Mouse (Mus musculus) mature B cell (primary cell): ENCODE measurements around the gene Axl.
"Not testable (repeated sequence)": the region's sequence is repeated elsewhere in the genome, so short reads cannot be mapped to it uniquely, and the experiment has no call there.

Experiments used
- in situ Hi-C: fragments of 300-500 bp; cut with MboI; formaldehyde crosslinking; loops from 2 replicates; pipeline ENCODE4 v1.14.3; 2019

Axl gene

GRCm38 (mm10) chr7:25754738-25755467 lies 33.6 kb downstream of the Axl start, which contains the start of gene Hnrnpul1:
Gene Hnrnpul1, minus strand, starts transcription at chr7:25754757.
- in situ Hi-C loops: loop anchor here (5.0 kb wide), 1 partner anchor 52 kb away; no protein-coding TSS in a partner anchor

GRCm38 (mm10) chr7:25754439-25754737 lies 34.1 kb downstream of the Axl start:
- in situ Hi-C loops: no loop called here

DNA sequence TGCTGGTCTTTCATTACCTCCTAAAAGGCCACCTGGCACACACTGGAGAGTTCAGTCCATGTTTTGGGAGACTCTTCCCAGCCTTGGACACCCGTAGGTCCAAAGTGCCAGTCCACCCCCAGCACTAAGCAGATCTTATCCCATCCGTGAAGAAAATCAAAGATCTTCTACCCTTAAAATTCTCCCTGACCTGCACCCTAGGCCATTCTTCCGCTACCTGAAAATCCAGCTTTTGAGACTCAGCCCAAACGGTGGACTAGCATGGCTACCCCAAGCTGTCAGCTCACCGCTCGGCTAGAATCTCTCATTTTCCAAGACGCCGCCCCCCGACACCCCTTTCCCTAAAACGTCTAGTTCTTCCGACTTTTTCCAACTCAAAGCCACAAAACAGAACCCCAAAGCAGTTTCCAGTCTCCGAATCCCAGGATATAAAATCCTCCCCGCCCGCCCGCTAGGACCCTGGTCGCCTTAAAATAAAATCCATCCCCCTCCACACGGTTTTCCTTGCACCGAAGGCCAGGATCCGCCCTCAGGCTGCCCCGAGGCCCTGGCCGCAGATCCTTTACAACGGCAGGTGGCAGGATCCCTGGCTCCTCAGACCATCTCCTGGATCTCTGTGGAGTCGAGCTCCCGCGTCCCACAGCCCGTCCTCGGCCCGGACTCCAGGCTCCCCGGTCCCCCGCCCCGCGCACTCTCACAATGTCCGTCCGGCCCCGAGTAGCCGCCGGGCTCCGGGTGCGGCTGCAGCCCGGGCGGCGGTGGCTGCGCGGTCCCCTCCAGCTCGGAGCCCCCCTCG lies 34.7 kb downstream of the Axl start:
- in situ Hi-C loops: no loop called here

DNA sequence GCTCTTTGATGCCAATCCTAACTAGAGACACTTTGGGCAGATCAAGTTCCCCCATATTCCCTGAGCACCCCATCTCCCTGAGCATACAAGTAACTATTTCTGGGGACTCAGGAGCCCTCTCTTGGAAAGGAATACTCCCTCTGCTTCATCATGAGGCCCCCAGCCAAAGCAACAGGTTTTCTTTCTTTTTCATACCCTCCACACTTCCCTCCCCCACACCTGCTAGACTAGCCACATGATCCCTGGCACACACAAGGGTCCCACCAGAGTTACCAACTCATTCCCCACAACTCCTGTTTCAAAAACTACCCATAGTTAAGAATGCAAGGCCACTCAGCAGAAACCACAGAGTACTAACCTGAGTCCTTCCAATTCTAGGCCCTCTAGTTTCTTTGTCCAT lies 35.4 kb downstream of the Axl start:
- in situ Hi-C loops: no loop called here

- in situ Hi-C loops: no loop called here
Measured at GRCm38 (mm10) chr7:25746844-25747243, 41.7 kb downstream of the Axl start.

DNA sequence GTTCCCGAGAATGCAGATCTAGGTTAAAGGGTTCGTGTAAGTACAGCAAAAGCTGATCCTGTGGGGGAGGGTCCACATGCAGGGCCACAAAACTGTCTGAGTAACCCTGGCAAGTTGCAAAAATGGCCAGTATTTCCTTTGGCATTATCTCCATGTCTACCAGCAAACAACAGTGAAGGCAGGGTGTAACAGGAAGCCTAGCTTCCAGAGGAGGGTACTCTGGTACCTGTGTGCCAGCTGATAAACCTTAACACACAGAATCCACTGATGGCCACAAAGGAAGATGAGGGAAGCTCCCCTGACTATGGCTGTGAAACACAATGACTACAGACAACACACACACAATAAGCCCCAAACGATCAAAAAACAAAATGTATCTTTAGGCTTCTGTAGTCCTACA lies 50.2 kb downstream of the Axl start:
- in situ Hi-C loops: no loop called here

- in situ Hi-C loops: no loop called here
Measured at GRCm38 (mm10) chr7:25736920-25737319, 51.6 kb downstream of the Axl start.

DNA sequence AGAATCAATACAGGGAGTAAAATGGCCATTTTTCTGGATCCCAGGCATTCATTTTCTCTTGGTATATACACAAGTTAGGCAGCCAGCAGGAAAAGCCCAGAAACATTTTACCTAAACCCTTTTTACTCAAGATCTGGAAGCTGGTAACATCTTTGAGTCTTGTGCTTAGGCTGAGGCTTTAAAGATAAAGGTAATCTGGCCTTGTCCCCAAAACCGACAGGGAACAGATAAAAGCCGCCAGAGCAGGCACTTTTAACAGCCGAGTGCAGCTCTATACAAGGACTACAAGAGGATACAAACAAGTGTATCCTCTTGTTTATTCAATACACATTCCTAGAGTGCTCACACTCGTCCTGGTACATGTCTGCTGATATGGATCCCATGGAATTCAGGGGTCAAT lies 53.5 kb downstream of the Axl start:
- in situ Hi-C loops: no loop called here

GRCm38 (mm10) chr7:25731294-25732055 lies 57.0 kb downstream of the Axl start:
- in situ Hi-C loops: no loop called here

DNA sequence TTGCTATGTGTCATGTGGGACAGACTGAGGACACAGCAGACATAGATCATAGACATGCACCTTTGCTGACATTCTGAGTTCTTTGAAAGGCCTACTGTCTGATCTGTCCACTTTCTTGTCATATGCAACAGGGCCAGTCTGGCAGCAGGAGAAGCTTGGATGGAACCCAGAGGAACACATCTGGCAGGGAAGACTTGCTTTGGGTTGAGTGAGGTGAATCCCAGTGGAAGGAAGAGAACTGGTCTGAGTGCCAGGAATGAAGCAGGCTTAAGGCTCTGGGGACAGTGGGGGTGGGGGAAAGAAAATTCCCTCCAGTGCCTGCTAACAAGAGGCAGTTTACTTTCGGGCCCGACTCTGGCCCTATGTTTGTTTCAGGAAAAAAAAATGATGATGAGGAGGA lies 58.6 kb downstream of the Axl start:
- in situ Hi-C loops: no loop called here

GRCm38 (mm10) chr7:25729396-25729795 lies 59.1 kb downstream of the Axl start:
- in situ Hi-C loops: no loop called here

DNA sequence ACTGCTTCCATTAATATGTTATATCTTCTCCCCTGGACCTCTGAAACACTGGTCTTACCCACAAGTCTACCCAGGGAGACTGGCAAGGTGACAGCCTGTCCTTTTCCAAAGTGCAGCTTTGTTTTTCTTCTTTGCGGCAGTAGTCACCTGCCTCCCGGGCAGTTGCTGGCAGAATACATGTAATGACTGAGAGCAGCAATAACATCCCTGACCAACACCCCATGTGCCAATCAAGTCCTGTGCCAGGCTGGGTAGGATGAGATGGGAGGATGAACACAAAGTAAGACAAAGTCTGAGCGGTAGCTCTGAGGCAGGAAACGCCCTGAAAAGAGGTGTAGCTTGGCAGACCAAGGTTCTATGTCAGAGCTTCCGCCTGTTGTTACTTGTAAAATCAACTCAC lies 60.7 kb downstream of the Axl start:
- in situ Hi-C loops: no loop called here

- in situ Hi-C loops: no loop called here
Measured at GRCm38 (mm10) chr7:25725886-25726285, 62.6 kb downstream of the Axl start.

DNA sequence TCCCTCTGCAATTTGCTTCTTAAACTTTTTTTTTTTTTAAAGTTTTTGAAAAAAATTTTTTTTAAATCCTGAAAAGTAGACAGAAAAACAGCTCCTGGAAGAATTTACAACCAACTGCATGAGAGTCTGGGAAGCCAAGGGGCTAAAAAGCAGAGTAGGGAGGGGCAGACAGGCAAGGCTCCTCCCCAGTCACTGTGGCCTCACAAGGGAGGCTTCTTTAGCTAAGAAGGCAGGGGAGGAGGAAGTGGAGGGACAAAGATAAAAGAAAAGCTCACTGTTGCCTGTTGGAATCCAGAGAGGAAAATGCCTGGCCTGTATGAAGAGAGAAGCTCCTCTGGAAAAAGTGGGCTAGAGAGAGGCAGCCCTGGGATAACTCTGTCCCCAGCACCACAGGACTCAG lies 66.7 kb downstream of the Axl start:
- in situ Hi-C loops: not testable (repeated sequence)

DNA sequence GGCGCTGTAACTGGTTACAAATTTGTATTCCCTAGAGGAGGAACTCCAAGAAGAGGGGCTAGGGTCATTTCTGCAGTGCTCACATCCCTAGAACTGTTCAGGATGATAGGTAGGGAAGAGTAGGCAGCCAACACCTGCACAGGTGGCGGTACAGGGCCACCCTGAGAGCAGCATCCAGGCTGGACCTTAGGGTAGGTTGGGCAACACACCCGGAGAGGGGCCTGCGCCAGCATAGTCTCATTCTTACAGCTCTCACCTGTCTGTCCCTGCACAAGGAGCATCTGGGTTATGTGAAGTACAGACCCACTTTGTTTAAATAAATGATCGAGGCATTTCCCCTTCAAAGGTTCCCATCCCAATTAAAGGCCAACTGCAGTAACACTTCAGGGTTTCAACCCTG lies 67.7 kb downstream of the Axl start:
- in situ Hi-C loops: no loop called here

DNA sequence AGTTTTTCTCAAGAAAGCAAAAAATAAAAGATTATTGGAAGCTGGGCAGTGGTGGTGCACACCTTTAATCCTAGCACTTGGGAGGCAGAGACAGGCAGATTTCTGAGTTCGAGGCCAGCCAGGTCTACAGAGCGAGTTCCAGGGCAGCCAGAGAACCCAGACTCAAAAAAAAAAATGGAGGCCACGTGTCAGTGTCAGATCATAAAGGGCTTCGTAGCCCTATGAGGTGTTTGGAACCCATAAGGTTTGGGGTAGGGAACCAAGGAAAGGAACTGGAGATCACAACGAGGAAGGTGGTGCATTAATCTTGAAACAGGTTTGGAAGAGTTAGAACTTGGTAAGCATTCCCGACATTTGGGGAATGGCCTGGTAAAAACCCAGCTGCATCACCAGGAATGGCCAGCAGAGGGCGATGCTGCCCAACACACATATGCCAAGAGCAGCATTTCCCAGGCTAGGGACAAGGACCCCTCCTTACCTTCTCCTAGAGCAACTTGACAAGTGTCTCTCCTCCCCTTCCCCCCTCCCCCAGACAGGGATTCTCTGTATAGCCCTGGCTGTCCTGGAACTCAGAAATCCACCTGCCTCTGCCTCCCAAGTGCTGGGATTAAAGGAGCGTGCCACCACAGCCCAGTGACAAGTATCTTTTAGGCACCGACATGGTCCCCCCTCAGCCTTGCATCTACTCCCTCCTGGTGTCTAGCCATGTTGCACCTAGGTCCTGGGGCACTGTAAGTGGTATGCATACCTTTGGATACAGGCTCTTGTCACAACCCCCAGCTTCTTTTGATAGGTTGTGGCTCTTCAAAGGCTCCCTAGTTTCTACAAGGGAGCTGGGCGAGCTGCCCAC lies 68.5 kb downstream of the Axl start:
- in situ Hi-C loops: no loop called here

DNA sequence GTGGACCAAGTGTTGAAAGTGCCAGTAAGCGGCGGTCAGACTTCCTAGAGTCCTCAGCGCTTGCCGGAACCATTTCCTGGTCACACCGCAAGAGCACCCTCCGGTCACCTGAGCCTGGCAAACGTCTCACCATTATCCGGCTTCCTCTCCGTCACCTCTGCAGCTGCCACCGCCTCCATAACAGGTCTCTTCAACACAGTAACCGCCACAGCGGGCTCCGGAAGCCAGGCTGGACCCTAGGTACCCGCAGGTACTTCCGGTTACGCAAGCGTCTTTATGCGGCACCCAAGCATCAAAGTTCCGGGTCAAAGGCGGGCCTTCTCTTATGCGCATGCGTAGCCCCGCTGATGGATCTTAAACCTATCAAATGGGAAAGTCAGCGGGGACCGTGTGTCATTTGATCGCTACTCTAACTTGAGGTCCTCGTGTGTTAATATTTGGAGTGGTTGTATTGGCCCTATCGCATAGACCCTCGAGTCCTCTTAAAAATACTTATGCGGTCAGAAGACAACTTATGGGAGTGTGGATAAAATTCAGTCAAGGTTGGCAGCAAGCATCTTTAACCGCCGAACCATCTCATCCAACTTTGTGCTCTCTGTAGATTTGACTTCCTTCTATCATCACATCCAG lies 69.6 kb downstream of the Axl start, which contains the start of gene Ccdc97:
Gene Ccdc97, minus strand, starts transcription at position 301 of the 630 bp plus-strand sequence.
- in situ Hi-C loops: no loop called here

DNA sequence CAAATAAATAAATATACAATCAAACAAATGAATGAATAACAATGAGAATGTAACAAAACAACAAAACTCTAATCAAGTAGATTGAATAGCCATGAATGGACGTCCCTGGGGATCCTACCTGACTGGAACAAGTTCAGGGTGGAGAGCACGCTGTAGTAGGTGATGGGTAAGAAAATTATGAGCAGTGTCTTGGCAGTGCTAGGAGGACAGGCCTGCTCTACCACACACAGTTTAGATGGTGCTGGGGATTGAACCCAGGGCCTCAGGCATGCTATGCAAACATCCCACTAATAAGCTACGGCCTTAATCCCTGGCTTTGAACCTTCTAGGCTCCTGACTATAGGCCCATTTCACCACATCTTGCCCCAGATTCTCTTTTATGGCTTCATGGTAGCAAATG lies 71.0 kb downstream of the Axl start:
- in situ Hi-C loops: no loop called here

DNA sequence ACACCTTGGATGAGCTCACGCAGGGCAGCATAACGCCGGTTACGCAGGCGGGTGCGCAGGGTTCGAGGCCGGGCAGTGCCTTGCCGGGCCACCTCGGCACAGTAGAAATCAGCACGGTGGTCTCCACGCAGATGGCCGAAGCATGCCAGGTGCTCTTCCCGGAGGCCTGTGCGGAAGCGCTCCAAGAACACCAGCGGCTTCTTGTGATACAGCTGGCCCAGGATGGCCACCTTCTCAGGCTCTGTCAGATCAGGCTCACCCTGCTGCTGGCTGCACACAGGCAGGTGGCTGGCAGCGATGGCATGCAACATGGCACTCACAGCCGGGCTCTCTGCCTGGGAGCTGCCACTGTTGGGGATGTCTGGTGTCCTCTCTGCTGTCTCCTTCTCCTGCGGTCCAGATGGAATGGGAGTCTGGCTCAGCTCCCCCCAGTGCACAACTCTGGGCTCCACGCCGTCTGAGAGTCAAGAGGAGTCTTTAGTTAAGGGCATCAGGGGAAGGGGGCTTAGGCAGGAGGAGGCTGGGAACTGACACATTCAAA lies 72.7 kb downstream of the Axl start:
- in situ Hi-C loops: no loop called here

GRCm38 (mm10) chr7:25714581-25714980 lies 73.9 kb downstream of the Axl start:
- in situ Hi-C loops: no loop called here

GRCm38 (mm10) chr7:25712801-25713200 lies 75.7 kb downstream of the Axl start:
- in situ Hi-C loops: no loop called here
